Mouse (Mus musculus) kidney, postnatal 14 days (tissue): ENCODE measurements around the gene Dnah3.

ENCODE experiments used
- DNase-seq: peaks from one replicate; pipeline ENCODE4 v3.0.0; 2022; ENCODE audit warnings: mixed read lengths

Gene Dnah3

GRCm38 (mm10) chr7:120050447-120050846, 44.6 kb downstream of the Dnah3 start:
- DNase-seq: no peak

GRCm38 (mm10) chr7:120043990-120044389, 51.1 kb downstream of the Dnah3 start:
- no peak for DNase-seq

GRCm38 (mm10) chr7:120036422-120036821, 58.7 kb downstream of the Dnah3 start:
- DNase-seq: no peak

GRCm38 (mm10) chr7:120034996-120035395, 60.1 kb downstream of the Dnah3 start:
- DNase-seq: no peak

GRCm38 (mm10) chr7:120034566-120034965, 60.5 kb downstream of the Dnah3 start:
- no peak for DNase-seq

- DNase-seq: no peak
Observed at GRCm38 (mm10) chr7:120028669-120029068, 66.4 kb downstream of the Dnah3 start.

- no peak for DNase-seq
Observed at GRCm38 (mm10) chr7:119997066-119997465, 98.0 kb downstream of the Dnah3 start.

GRCm38 (mm10) chr7:119985279-119985912, 109.7 kb downstream of the Dnah3 start:
- DNase-seq: no peak

- no peak for DNase-seq
Observed at GRCm38 (mm10) chr7:119980170-119980569, 114.9 kb downstream of the Dnah3 start.

GRCm38 (mm10) chr7:119978576-119978975, 116.5 kb downstream of the Dnah3 start:
- no peak for DNase-seq

GRCm38 (mm10) chr7:119977574-119977973, 117.5 kb downstream of the Dnah3 start:
- DNase-seq: no peak

GRCm38 (mm10) chr7:119976256-119976655, 118.8 kb downstream of the Dnah3 start:
- DNase-seq: peak; percentile 70

- DNase-seq: no peak
Observed at GRCm38 (mm10) chr7:119974214-119974613, 120.9 kb downstream of the Dnah3 start.

GRCm38 (mm10) chr7:119969320-119969719, 125.8 kb downstream of the Dnah3 start:
- DNase-seq: no peak

GRCm38 (mm10) chr7:119965651-119966395, 129.3 kb downstream of the Dnah3 start:
- DNase-seq: no peak

- DNase-seq: no peak
Observed at GRCm38 (mm10) chr7:119965205-119965604, 129.9 kb downstream of the Dnah3 start.

GRCm38 (mm10) chr7:119961107-119961506, 134.0 kb downstream of the Dnah3 start:
- DNase-seq: peak; percentile 83

GRCm38 (mm10) chr7:119960546-119960945, 134.5 kb downstream of the Dnah3 start:
- no peak for DNase-seq

- peak; percentile 56 for DNase-seq
Observed at GRCm38 (mm10) chr7:119960006-119960405, 135.1 kb downstream of the Dnah3 start.

GRCm38 (mm10) chr7:119959491-119959890, 135.6 kb downstream of the Dnah3 start:
- no peak for DNase-seq

GRCm38 (mm10) chr7:119959091-119959490, 136.0 kb downstream of the Dnah3 start:
- DNase-seq: no peak

GRCm38 (mm10) chr7:119957421-119957820, 137.7 kb downstream of the Dnah3 start:
- peak; percentile 43 for DNase-seq

- no peak for DNase-seq
Observed at GRCm38 (mm10) chr7:119954047-119954446, 141.0 kb downstream of the Dnah3 start.

- DNase-seq: peak; percentile 71
Observed at GRCm38 (mm10) chr7:119941569-119941968, 153.5 kb downstream of the Dnah3 start.
